Mouse (Mus musculus): ENCODE measurements around the gene R3hdm1. TPM values are rescaled to one million over a fixed set of nuclear protein-coding genes. Genes with fewer than 3 reads are reported as not detected.

Gene R3hdm1
- polyA plus RNA-seq, 1 experiment, result 834 TPM

GRCm38 (mm10) chr1:128073051-128073450, 30.1 kb upstream of the R3hdm1 start:
- Histone ChIP-seq H3K4me1 (ENCODE audit: control insufficient read depth, insufficient read depth, low read length) (no peaks in the 10 kb centered on the region), H3K4me3 (ENCODE audit: insufficient read depth, low read depth, low read length) (no peak overlapping the region), H3K27ac (ENCODE audit: insufficient read depth, low read depth, low read length) (no peak overlapping the region)
- whole genome bisulfite sequencing, result 68% methylated on average over 6 of the region's 6 CpGs
- TF ChIP-seq CTCF (IDR thresholded peaks at IDR 0.05; ENCODE audit: insufficient read depth, low read depth, low read length) (no peak), POLR2A (IDR thresholded peaks at IDR 0.05; ENCODE audit: insufficient read depth, low read depth, low read length) (no peak)

- 52% methylated on average over 8 of the region's 8 CpGs for WGBS
- TF ChIP-seq POLR2A (IDR thresholded peaks at IDR 0.05; ENCODE audit: insufficient read depth, low read depth, low read length) (no peak), CTCF (IDR thresholded peaks at IDR 0.05; ENCODE audit: insufficient read depth, low read depth, low read length) (no peak)
- Histone ChIP-seq H3K4me1 (ENCODE audit: control insufficient read depth, insufficient read depth, low read length) (no peaks in the 10 kb centered on the region), H3K27ac (ENCODE audit: insufficient read depth, low read depth, low read length) (peak overlapping the region; percentile 78), H3K4me3 (ENCODE audit: insufficient read depth, low read depth, low read length) (no peak overlapping the region)
Observed at GRCm38 (mm10) chr1:128076791-128077479, 26.2 kb upstream of the R3hdm1 start.

DNA sequence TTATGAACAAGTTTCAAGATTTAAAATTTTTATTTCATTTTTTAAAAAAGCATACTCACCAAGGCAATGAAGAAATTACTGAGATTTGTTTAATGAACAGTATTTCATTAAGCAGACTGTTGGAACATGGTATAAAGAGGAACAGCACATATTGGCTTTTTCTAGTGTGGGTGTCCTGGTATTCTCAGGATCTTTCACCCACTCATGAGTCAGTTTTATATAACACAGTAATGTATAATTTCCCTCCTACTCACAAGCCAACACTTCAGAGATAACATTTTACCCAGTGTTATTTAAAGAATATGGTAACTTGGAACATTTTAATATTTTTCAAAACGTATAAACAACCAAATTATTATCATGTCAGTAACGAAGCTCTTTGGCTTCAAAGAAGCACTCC, 25.3 kb upstream of the R3hdm1 start:
- Histone ChIP-seq H3K4me3 (ENCODE audit: insufficient read depth, low read depth, low read length) (no peak overlapping the region), H3K27ac (ENCODE audit: insufficient read depth, low read depth, low read length) (no peak overlapping the region), H3K4me1 (ENCODE audit: control insufficient read depth, insufficient read depth, low read length) (0 out of 2 replicates have a peak, but pooled peaks cover 2% of the 10 kb centered on the region)
- 39% methylated on average over 2 of the region's 2 CpGs for WGBS
- TF ChIP-seq POLR2A (IDR thresholded peaks at IDR 0.05; ENCODE audit: insufficient read depth, low read depth, low read length), result no peak
- TF ChIP-seq CTCF (IDR thresholded peaks at IDR 0.05; ENCODE audit: insufficient read depth, low read depth, low read length), result no peak

- WGBS, result 100% methylated on average over 1 of the region's 1 CpGs
- Histone ChIP-seq H3K27ac (ENCODE audit: insufficient read depth, low read depth, low read length) (peak overlapping the region; percentile 90), H3K4me1 (ENCODE audit: control insufficient read depth, insufficient read depth, low read length) (0 out of 2 replicates have a peak, but pooled peaks cover 4% of the 10 kb centered on the region), H3K4me3 (ENCODE audit: insufficient read depth, low read depth, low read length) (no peak overlapping the region)
- TF ChIP-seq CTCF (IDR thresholded peaks at IDR 0.05; ENCODE audit: insufficient read depth, low read depth, low read length) (no peak), POLR2A (IDR thresholded peaks at IDR 0.05; ENCODE audit: insufficient read depth, low read depth, low read length) (no peak)
Observed at GRCm38 (mm10) chr1:128078646-128079045, 24.5 kb upstream of the R3hdm1 start.

DNA sequence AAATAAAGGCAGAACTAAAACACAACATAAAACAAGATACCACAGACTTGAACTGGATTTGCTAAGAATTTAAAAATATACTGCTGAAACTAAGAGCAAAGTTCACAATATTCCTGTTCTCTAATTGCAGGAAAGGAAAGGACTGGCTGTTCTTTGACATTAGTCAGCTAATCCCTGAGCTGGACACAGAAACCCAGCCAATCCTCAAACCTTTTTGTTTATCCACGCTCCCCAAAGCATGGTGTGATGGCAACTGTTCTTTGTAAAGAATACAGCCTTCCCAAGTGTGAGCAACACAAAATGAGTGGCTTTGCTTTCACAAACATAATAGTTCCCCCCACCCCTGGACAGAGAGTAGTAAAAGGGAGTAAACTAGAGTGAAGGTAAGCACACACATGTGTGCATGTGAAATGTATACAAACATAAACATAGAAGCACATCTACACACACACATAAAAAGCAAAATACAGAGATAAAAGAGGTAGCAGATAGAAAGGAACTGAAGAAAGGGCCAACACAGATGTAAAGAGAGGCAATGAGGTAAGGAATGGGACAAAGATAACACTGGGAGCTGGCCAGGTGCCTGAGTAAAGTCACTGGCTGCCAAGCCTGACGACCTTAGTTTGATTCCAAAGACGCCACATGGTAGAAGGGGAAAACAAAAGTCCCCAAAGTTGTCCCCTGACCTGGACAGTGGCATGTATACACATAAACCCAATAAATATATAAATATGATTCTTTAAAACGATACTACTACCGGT, 22.0 kb upstream of the R3hdm1 start:
- Histone ChIP-seq H3K4me1 (ENCODE audit: control insufficient read depth, insufficient read depth, low read length) (0 out of 2 replicates have a peak, but pooled peaks cover 4% of the 10 kb centered on the region), H3K4me3 (ENCODE audit: insufficient read depth, low read depth, low read length) (no peak overlapping the region), H3K27ac (ENCODE audit: insufficient read depth, low read depth, low read length) (no peak overlapping the region)
- WGBS, result 68% methylated on average over 5 of the region's 5 CpGs
- TF ChIP-seq CTCF (IDR thresholded peaks at IDR 0.05; ENCODE audit: insufficient read depth, low read depth, low read length) (no peak), POLR2A (IDR thresholded peaks at IDR 0.05; ENCODE audit: insufficient read depth, low read depth, low read length) (no peak)

DNA sequence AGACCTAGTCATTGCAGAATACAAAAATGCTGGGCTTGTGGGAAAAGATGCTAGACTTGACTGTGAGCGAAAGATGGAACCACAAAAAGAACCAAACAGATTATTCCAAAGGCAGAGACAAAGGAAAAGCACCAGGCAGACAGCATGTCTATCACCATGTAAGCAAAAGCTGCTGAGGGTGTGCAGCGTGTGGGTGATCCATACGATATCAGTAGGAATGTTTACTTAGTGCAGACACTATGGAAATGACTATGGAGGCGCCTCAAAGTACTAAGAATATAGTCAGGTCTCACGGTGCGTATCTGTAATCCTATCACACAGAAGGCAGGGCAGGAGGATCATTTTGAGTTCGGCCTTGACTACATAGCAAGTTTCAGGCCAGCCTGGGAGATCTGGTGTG, 21.2 kb upstream of the R3hdm1 start:
- 89% methylated on average over 7 of the region's 7 CpGs for WGBS
- TF ChIP-seq POLR2A (IDR thresholded peaks at IDR 0.05; ENCODE audit: insufficient read depth, low read depth, low read length) (no peak), CTCF (IDR thresholded peaks at IDR 0.05; ENCODE audit: insufficient read depth, low read depth, low read length) (no peak)
- Histone ChIP-seq H3K27ac (ENCODE audit: insufficient read depth, low read depth, low read length) (no peak overlapping the region), H3K4me1 (ENCODE audit: control insufficient read depth, insufficient read depth, low read length) (0 out of 2 replicates have a peak, but pooled peaks cover 4% of the 10 kb centered on the region), H3K4me3 (ENCODE audit: insufficient read depth, low read depth, low read length) (no peak overlapping the region)

DNA sequence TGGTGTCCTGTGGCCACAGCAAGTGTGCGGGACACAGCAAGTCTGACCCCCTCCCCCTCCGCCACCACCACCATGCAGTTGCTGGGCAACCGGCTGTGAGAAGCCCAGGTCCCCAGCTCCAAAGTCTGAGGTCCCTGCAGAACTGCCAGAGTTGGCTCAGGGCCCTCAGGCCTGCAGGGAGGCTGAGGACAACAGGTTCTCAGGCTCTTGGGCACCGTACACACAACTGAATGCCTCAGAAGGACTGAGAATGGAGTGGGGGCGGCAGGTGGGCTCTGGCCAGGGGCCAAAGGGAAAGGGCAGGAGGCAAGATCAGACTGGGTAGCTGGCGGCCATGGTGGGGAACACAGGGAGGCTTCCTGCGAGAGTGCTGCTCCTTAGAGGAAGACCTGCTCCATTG, 20.3 kb upstream of the R3hdm1 start:
- H3K4me3 ChIP-seq (ENCODE audit: insufficient read depth, low read depth, low read length), result no peak overlapping the region
- 0 out of 2 replicates have a peak, but pooled peaks cover 4% of the 10 kb centered on the region for H3K4me1 ChIP-seq (ENCODE audit: control insufficient read depth, insufficient read depth, low read length)
- TF ChIP-seq CTCF (IDR thresholded peaks at IDR 0.05; ENCODE audit: insufficient read depth, low read depth, low read length) (no peak), POLR2A (IDR thresholded peaks at IDR 0.05; ENCODE audit: insufficient read depth, low read depth, low read length) (no peak)
- no peak overlapping the region for H3K27ac ChIP-seq (ENCODE audit: insufficient read depth, low read depth, low read length)
- WGBS, result 57% methylated on average over 7 of the region's 7 CpGs

DNA sequence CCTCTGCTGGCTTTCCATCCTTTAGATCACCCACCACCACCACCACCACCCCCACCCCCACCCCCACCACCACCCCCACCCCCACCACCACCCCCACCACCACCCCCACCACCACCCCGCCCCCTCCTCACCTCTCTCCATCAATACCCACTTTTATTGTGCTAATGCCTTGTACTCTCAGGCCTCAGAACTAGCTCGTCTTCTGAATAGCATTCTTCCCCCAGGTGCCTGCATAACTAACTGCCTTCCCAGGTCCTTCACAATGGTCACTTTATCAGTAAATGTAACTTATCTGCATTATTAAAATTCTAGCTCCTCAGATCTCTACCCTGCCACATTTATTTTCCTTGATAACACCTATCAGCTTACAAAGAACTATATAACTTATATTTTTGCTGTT, 8.4 kb upstream of the R3hdm1 start:
- no peaks in the 10 kb centered on the region for H3K4me1 ChIP-seq (ENCODE audit: control insufficient read depth, insufficient read depth, low read length)
- no peak for TF ChIP-seq POLR2A (IDR thresholded peaks at IDR 0.05; ENCODE audit: insufficient read depth, low read depth, low read length)
- no peak for TF ChIP-seq CTCF (IDR thresholded peaks at IDR 0.05; ENCODE audit: insufficient read depth, low read depth, low read length)
- no peak overlapping the region for H3K4me3 ChIP-seq (ENCODE audit: insufficient read depth, low read depth, low read length)
- H3K27ac ChIP-seq (ENCODE audit: insufficient read depth, low read depth, low read length), result no peak overlapping the region
- WGBS, result 83% methylated on average over 2 of the region's 2 CpGs

GRCm38 (mm10) chr1:128098309-128098708, 4.8 kb upstream of the R3hdm1 start:
- no peak overlapping the region for H3K27ac ChIP-seq (ENCODE audit: insufficient read depth, low read depth, low read length)
- no peaks in the 10 kb centered on the region for H3K4me1 ChIP-seq (ENCODE audit: control insufficient read depth, insufficient read depth, low read length)
- H3K4me3 ChIP-seq (ENCODE audit: insufficient read depth, low read depth, low read length), result no peak overlapping the region
- TF ChIP-seq POLR2A (IDR thresholded peaks at IDR 0.05; ENCODE audit: insufficient read depth, low read depth, low read length), result no peak
- TF ChIP-seq CTCF (IDR thresholded peaks at IDR 0.05; ENCODE audit: insufficient read depth, low read depth, low read length), result no peak
- 98% methylated on average over 1 of the region's 1 CpGs for WGBS

All from olfactory bulb, adult 2 months (tissue).